Mouse (Mus musculus) kidney, adult 2 months (tissue): ENCODE results near the gene Rheb.

ENCODE experiments used
- CTCF ChIP-seq: fragments of 200-500 bp; conservative IDR thresholded peaks from 2 replicates; pipeline ENCODE4 v1.5.1; 2011; ENCODE audit warnings: low read depth, mild to moderate bottlenecking, control low read depth, low read length, moderate library complexity, mixed read lengths; ENCODE audit not compliant: insufficient read depth, insufficient read length
- POLR2A ChIP-seq: fragments of 200-500 bp; IDR thresholded peaks from one replicate; pipeline ENCODE4 v1.6.1; 2011; ENCODE audit warnings: low read depth, low read length, control low read depth

- no peak for TF ChIP-seq CTCF
- TF ChIP-seq POLR2A, result no peak
These were observed 17.5 kb upstream of the Rheb start for GRCm38 (mm10) chr5:24859771-24860540.
